Mouse (Mus musculus) limb, embryonic 14.5 days (tissue): ENCODE results near the gene Vasp. TPM values are rescaled to one million over a fixed set of nuclear protein-coding genes. Genes with fewer than 3 reads are reported as not detected.

Source experiments
- ATAC-seq: fragments of 200-750 bp; cut with Nextera tagmentation; 2 replicates; pipeline ENCODE4 v1.8.0; 2017; ENCODE audit warnings: low read depth, moderate number of reproducible peaks, moderate TSS enrichment; ENCODE audit not compliant: low FRiP score
- DNase-seq: peaks from one replicate; pipeline ENCODE4 v3.0.0-alpha.2; 2015; ENCODE audit warnings: low spot score
- H3K27ac ChIP-seq: fragments of 300-500 bp; sonication (generic); replicated peaks from 2 replicates; pipeline ENCODE4 v1.5.1; 2014; ENCODE audit warnings: low read depth, mild to moderate bottlenecking, low read length, moderate library complexity, mixed read lengths
- H3K27me3 ChIP-seq: fragments of 300-500 bp; sonication (generic); 2 replicates; pipeline ENCODE4 v1.6.1; 2014; ENCODE audit warnings: low read length, mixed read lengths; ENCODE audit not compliant: control insufficient read depth, insufficient read depth
- H3K36me3 ChIP-seq: fragments of 300-500 bp; sonication (generic); 2 replicates; pipeline ENCODE4 v1.6.1; 2014; ENCODE audit warnings: mild to moderate bottlenecking, low read length, moderate library complexity, mixed read lengths; ENCODE audit not compliant: control insufficient read depth, insufficient read depth
- H3K4me1 ChIP-seq: fragments of 300-500 bp; sonication (generic); 2 replicates; pipeline ENCODE4 v1.6.1; 2014; ENCODE audit warnings: antibody characterized with exemption, low read length, mixed read lengths; ENCODE audit not compliant: control insufficient read depth, insufficient read depth
- H3K4me2 ChIP-seq: fragments of 300-500 bp; sonication (generic); replicated peaks from 2 replicates; pipeline ENCODE4 v1.6.1; 2014; ENCODE audit warnings: low read depth, mild to moderate bottlenecking, low read length, moderate library complexity; ENCODE audit not compliant: severe bottlenecking
- H3K4me3 ChIP-seq: fragments of 300-500 bp; sonication (generic); replicated peaks from 2 replicates; pipeline ENCODE4 v1.5.1; 2014; ENCODE audit warnings: low read length
- H3K9ac ChIP-seq: fragments of 300-500 bp; sonication (generic); 2 replicates; pipeline ENCODE4 v1.6.1; 2014; ENCODE audit warnings: mild to moderate bottlenecking, low read depth, low read length, moderate library complexity; ENCODE audit not compliant: severe bottlenecking
- H3K9me3 ChIP-seq: fragments of 300-500 bp; sonication (generic); 2 replicates; pipeline ENCODE4 v1.6.1; 2016; ENCODE audit warnings: low read length; ENCODE audit not compliant: control insufficient read depth
- POLR2A ChIP-seq: fragments of 200-500 bp; IDR thresholded peaks from 2 replicates; pipeline ENCODE4 v1.8.0; 2012; ENCODE audit warnings: inconsistent platforms, mild to moderate bottlenecking, moderate library complexity, borderline replicate concordance; ENCODE audit not compliant: insufficient read depth, insufficient read length; ENCODE audit errors: extremely low read depth
- WGBS: fragments of 180-500 bp; shearing (Covaris S2); extraction: QIAGEN DNeasy Blood & Tissue Kit; methylation state at CpG from one replicate; pipeline ENCODE4 v1.1.7; 2014; 5-methylcytosine and 5-hydroxymethylcytosine counted together
- polyA plus RNA-seq, 2 experiments: library from polyadenylated mRNA; depleted of rRNA in 1 of 2; stranded (reverse) in 1 of 2; unstranded in 1 of 2; fragments of >200 nt; fragmentation: Nextera tagmentation in 1 of 2; extraction: Ambion mirVana in 1 of 2; gene quantifications; 2 replicates each; pipeline versions ENCODE4 v1.2.1 to v1.2.3; 2012 to 2014

Vasp gene
- polyA plus RNA-seq, 2 experiments: 66.7 to 126 TPM

DNA sequence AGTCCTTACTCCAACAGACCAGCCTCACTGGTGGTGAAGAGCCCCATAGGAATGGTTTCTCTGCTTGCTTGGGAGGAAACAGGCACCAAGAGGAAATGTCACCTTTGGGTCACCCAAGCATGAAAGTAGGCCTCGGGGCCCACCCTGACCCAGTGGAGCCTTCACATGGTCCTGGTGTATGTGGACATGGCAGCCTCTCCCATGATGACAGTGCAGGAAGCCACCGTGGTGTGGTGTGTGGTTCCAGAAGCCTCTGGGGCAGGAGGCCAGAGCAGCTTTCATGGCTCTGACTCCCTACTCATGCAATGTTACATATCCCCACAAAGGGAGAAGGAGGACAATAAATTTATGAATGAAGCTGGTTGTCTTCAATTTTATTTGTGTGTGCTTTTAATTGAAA, 24.1 kb downstream of the Vasp start:
- Histone ChIP-seq H3K9ac (no peak overlapping the region), H3K4me1 (no peaks in the 10 kb centered on the region), H3K27me3 (no peaks in the 10 kb centered on the region), H3K4me2 (no peak overlapping the region), H3K4me3 (no peak overlapping the region), H3K36me3 (peaks cover 23% of the 10 kb centered on the region), H3K9me3 (no peaks in the 10 kb centered on the region), H3K27ac (no peak overlapping the region)
- DNase-seq (no peak), ATAC-seq (no peak)
- no peak for TF ChIP-seq POLR2A
- 90% methylated on average over 2 of the region's 2 CpGs for WGBS

DNA sequence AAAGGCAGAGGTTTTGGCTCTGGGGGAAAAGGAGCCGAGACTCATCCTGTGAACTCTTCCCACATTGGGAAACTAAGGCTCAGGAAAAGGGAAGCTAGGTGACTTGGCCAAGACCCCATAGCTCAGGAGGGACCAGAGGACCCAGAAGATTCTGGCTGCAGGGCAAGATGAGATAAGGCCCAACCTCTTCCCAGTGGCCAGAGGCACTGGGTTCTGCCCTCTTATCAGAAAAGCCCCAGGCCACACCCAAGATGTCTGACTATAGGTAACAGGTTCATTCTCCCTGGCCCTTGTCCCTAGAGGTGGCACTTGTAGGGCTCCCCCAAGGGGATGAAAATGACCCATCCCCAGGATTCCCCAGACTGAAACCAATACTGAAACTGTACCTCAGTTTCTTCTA, 24.8 kb downstream of the Vasp start:
- Histone ChIP-seq H3K9ac (no peak overlapping the region), H3K4me3 (no peak overlapping the region), H3K4me1 (no peaks in the 10 kb centered on the region), H3K4me2 (no peak overlapping the region), H3K9me3 (no peaks in the 10 kb centered on the region), H3K27ac (no peak overlapping the region), H3K36me3 (peaks cover 23% of the 10 kb centered on the region), H3K27me3 (no peaks in the 10 kb centered on the region)
- TF ChIP-seq POLR2A: no peak
- WGBS: 82% methylated on average over 1 of the region's 1 CpGs
- no peak for DNase-seq
- no peak for ATAC-seq

DNA sequence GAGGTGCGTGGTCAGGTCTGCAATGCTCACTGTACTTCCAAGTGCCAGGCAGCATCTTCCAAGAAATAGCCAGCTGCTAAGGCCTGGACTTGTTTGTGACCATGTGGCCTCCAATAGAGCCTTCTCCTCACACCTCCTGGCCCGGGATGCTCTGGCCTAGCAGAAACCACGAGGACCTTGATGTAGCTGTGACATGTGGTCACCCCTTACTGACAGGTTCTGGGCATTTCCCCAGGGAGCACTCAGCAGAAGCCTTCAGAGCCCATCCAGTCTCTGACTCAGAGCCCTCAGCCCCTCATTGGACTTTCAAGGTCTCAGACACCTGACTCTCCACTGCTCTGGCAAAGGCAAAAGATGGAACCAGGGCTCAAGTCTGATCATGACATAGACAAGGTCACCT, 26.5 kb downstream of the Vasp start:
- Histone ChIP-seq H3K27ac (no peak overlapping the region), H3K27me3 (no peaks in the 10 kb centered on the region), H3K4me2 (no peak overlapping the region), H3K4me3 (no peak overlapping the region), H3K9me3 (no peaks in the 10 kb centered on the region), H3K9ac (no peak overlapping the region), H3K36me3 (peaks cover 23% of the 10 kb centered on the region), H3K4me1 (no peaks in the 10 kb centered on the region)
- TF ChIP-seq POLR2A: no peak
- WGBS: 94% methylated on average over 3 of the region's 3 CpGs
- ATAC-seq (no peak), DNase-seq (no peak)

DNA sequence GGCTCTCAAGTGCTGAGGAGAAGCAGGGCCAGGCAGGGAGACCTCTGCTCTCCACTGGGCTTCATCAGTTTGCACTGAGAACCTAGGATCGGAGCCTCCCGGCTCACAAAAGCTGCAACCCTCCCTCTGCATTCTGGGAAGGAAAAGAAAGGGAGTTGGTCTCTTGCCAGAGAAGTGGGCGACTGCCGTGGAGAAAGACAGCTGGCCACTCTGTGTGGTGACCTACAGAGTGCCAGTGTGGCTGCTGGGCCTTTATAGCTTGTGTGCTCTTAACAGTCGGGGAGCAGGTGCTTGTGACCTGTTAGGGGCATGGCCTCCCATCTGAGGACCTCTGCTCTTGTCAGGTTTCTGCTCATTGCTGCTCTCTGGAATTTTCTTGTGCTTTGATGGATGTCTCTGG, 27.8 kb downstream of the Vasp start:
- Histone ChIP-seq H3K9ac (no peak overlapping the region), H3K4me2 (no peak overlapping the region), H3K27ac (no peak overlapping the region), H3K9me3 (no peaks in the 10 kb centered on the region), H3K36me3 (peaks cover 23% of the 10 kb centered on the region), H3K27me3 (no peaks in the 10 kb centered on the region), H3K4me3 (no peak overlapping the region), H3K4me1 (no peaks in the 10 kb centered on the region)
- 83% methylated on average over 5 of the region's 5 CpGs for WGBS
- DNase-seq: no peak
- TF ChIP-seq POLR2A: no peak
- no peak for ATAC-seq

DNA sequence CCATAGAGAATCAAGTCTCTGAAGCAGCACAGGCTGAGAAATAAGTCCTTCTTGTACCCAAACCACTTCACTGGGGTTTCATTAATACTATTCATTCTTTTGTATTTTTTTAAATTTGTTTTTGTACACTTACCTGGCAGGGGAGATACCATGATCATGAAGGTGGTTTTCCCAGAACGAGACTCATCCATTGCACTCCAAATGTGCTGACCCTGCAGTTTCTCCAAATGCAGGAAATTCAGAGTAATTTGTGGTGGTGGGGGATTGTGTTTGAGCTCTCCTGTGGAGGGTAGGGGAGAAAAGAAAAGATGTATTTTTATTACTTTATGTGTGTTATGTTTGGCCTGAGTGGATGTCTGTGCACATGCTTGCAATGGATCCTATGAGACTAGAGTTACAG, 29.6 kb downstream of the Vasp start:
- H3K4me2 ChIP-seq: no peak overlapping the region
- H3K4me3 ChIP-seq: no peak overlapping the region
- H3K9me3 ChIP-seq: no peaks in the 10 kb centered on the region
- ATAC-seq (no peak), DNase-seq (no peak)
- H3K4me1 ChIP-seq: no peaks in the 10 kb centered on the region
- H3K9ac ChIP-seq: no peak overlapping the region
- peaks cover 20% of the 10 kb centered on the region for H3K36me3 ChIP-seq
- H3K27ac ChIP-seq: no peak overlapping the region
- 82% methylated on average over 1 of the region's 1 CpGs for WGBS
- no peak for TF ChIP-seq POLR2A
- H3K27me3 ChIP-seq: no peaks in the 10 kb centered on the region

DNA sequence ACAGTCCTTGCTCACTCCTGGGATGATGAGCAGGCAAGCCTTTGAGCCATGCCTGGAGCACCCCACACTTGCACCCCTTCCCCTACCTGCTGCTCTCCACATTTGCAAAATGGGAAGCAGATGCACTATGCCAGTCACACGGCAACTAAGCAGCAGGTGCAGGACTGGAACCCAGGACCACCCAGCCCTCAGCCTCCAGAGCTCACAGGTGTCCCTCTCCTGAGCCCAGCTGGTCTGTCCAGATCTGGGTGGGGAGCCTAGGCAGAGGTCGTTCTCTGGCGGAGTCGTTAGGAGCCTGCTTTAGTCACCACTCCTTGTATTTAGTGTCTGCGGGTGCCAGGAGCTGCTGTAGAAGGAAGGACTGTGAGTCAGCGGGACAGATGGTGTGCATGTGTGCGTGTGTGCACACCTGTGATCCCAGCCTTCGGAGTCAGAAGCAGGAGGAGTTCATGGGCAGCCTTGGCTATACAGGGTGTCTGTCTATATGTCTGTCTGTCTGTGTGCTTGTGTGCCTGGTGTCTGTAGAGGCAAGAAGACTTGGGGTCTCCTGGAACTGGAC, 30.6 kb downstream of the Vasp start:
- DNase-seq: no peak
- ATAC-seq: no peak
- no peak overlapping the region for H3K4me3 ChIP-seq
- no peaks in the 10 kb centered on the region for H3K9me3 ChIP-seq
- no peak overlapping the region for H3K27ac ChIP-seq
- peaks cover 13% of the 10 kb centered on the region; the same call in 1 of the 2 replicates for H3K36me3 ChIP-seq
- no peak overlapping the region for H3K4me2 ChIP-seq
- WGBS: 73% methylated on average over 8 of the region's 8 CpGs
- H3K9ac ChIP-seq: no peak overlapping the region
- H3K4me1 ChIP-seq: no peaks in the 10 kb centered on the region
- no peaks in the 10 kb centered on the region for H3K27me3 ChIP-seq
- no peak for TF ChIP-seq POLR2A
